Mouse (Mus musculus) limb, embryonic 11.5 days (tissue): Measurements from ENCODE around the gene Sort1. TPM values are rescaled to one million over a fixed set of nuclear protein-coding genes. Genes with fewer than 3 reads are reported as not detected.
"Not testable (repeated sequence)": the region's sequence is repeated elsewhere in the genome, so short reads cannot be mapped to it uniquely, and the experiment has no call there.

Source experiments
- ATAC-seq: fragments of 200-750 bp; cut with Nextera tagmentation; 2 replicates; pipeline ENCODE4 v1.8.0; 2017; ENCODE audit warnings: low read depth; ENCODE audit not compliant: insufficient number of reproducible peaks, low FRiP score, low TSS enrichment
- DNase-seq: peaks from one replicate; pipeline ENCODE4 v3.0.0-alpha.2; 2015; ENCODE audit warnings: low spot score
- H3K27ac ChIP-seq: fragments of 300-500 bp; sonication (generic); replicated peaks from 2 replicates; pipeline ENCODE4 v1.5.1; 2014; ENCODE audit warnings: low read depth, mild to moderate bottlenecking, low read length
- H3K27me3 ChIP-seq: fragments of 300-500 bp; sonication (generic); 2 replicates; pipeline ENCODE4 v1.6.1; 2014; ENCODE audit warnings: mild to moderate bottlenecking, low read length, mixed read lengths; ENCODE audit not compliant: control insufficient read depth, insufficient read depth
- H3K36me3 ChIP-seq: fragments of 300-500 bp; sonication (generic); 2 replicates; pipeline ENCODE4 v1.6.1; 2014; ENCODE audit warnings: mild to moderate bottlenecking, low read length, moderate library complexity, mixed read lengths; ENCODE audit not compliant: control insufficient read depth, insufficient read depth
- H3K4me1 ChIP-seq: fragments of 300-500 bp; sonication (generic); 2 replicates; pipeline ENCODE4 v1.6.1; 2014; ENCODE audit warnings: low read length, mixed read lengths; ENCODE audit not compliant: control insufficient read depth, insufficient read depth
- H3K4me2 ChIP-seq: fragments of 300-500 bp; sonication (generic); 2 replicates; pipeline ENCODE4 v1.6.1; 2014; ENCODE audit warnings: low read depth, mild to moderate bottlenecking, moderate library complexity; ENCODE audit not compliant: severe bottlenecking
- H3K4me3 ChIP-seq: fragments of 300-500 bp; sonication (generic); 2 replicates; pipeline ENCODE4 v1.5.1; 2014; ENCODE audit warnings: low read depth, low read length
- H3K9ac ChIP-seq: fragments of 300-500 bp; sonication (generic); 2 replicates; pipeline ENCODE4 v1.6.1; 2014; ENCODE audit warnings: mild to moderate bottlenecking, low read length
- H3K9me3 ChIP-seq: fragments of 300-500 bp; sonication (generic); 2 replicates; pipeline ENCODE4 v1.6.1; 2016; ENCODE audit warnings: low read length; ENCODE audit not compliant: control insufficient read depth
- WGBS: fragments of 180-500 bp; shearing (Covaris S2); extraction: QIAGEN DNeasy Blood & Tissue Kit; methylation state at CpG from one replicate; pipeline ENCODE4 v1.1.7; 2014; 5-methylcytosine and 5-hydroxymethylcytosine counted together
- polyA plus RNA-seq: library from polyadenylated mRNA; unstranded; fragments of >200 nt; fragmentation: Nextera tagmentation; extraction: Ambion mirVana; gene quantifications from 2 replicates; pipeline ENCODE4 v1.2.1, GENCODE M21; 2014

Sort1 gene
- 14.1 TPM in 2 replicates for polyA plus RNA-seq

- Histone ChIP-seq H3K27ac (peak within 1 kb of the TSS; percentile 57), H3K4me1 (peaks cover 32% of the 10 kb centered on the region), H3K27me3 (no peaks in the 10 kb centered on the region), H3K9me3 (no peaks in the 10 kb centered on the region), H3K36me3 (no peaks in the 10 kb centered on the region), H3K4me3 (peak within 1 kb of the TSS; percentile 72), H3K4me2 (peak within 1 kb of the TSS; percentile 96), H3K9ac (peak within 1 kb of the TSS; percentile 77)
- peak; percentile 97 for ATAC-seq
- WGBS: under 1% methylated on average over 69 of the region's 109 CpGs
- DNase-seq: peak; percentile 95
These were observed at the start of gene Sort1 for GRCm38 (mm10) chr3:108283781-108284601. TSS of gene Sort1 (plus strand) at chr3:108284082.

- not testable (repeated sequence) for H3K9ac ChIP-seq, H3K36me3 ChIP-seq, ATAC-seq, H3K4me1 ChIP-seq, H3K4me2 ChIP-seq, H3K9me3 ChIP-seq, H3K4me3 ChIP-seq, H3K27ac ChIP-seq, DNase-seq, H3K27me3 ChIP-seq
- WGBS: 79% methylated on average over 4 of the region's 4 CpGs
These were observed 46.3 kb upstream of the Sort1 start for GRCm38 (mm10) chr3:108237474-108238102.

- no peak overlapping the region for H3K27ac ChIP-seq
- no peaks in the 10 kb centered on the region for H3K4me1 ChIP-seq
- DNase-seq: no peak
- no peak overlapping the region for H3K4me2 ChIP-seq
- H3K36me3 ChIP-seq: no peaks in the 10 kb centered on the region
- no peak for ATAC-seq
- no peak overlapping the region for H3K9ac ChIP-seq
- WGBS: 88% methylated on average over 3 of the region's 3 CpGs
- no peaks in the 10 kb centered on the region for H3K27me3 ChIP-seq
- H3K9me3 ChIP-seq: no peaks in the 10 kb centered on the region
- H3K4me3 ChIP-seq: no peak overlapping the region
These were observed 42.5 kb upstream of the Sort1 start for GRCm38 (mm10) chr3:108241243-108241839.

GRCm38 (mm10) chr3:108246857-108247256, 37.0 kb upstream of the Sort1 start:
- Histone ChIP-seq H3K4me2 (no peak overlapping the region), H3K36me3 (no peaks in the 10 kb centered on the region), H3K27ac (no peak overlapping the region), H3K9me3 (no peaks in the 10 kb centered on the region), H3K4me3 (no peak overlapping the region), H3K27me3 (no peaks in the 10 kb centered on the region), H3K9ac (no peak overlapping the region), H3K4me1 (no peaks in the 10 kb centered on the region)
- 82% methylated on average over 2 of the region's 2 CpGs for WGBS
- ATAC-seq (no peak), DNase-seq (no peak)

DNA sequence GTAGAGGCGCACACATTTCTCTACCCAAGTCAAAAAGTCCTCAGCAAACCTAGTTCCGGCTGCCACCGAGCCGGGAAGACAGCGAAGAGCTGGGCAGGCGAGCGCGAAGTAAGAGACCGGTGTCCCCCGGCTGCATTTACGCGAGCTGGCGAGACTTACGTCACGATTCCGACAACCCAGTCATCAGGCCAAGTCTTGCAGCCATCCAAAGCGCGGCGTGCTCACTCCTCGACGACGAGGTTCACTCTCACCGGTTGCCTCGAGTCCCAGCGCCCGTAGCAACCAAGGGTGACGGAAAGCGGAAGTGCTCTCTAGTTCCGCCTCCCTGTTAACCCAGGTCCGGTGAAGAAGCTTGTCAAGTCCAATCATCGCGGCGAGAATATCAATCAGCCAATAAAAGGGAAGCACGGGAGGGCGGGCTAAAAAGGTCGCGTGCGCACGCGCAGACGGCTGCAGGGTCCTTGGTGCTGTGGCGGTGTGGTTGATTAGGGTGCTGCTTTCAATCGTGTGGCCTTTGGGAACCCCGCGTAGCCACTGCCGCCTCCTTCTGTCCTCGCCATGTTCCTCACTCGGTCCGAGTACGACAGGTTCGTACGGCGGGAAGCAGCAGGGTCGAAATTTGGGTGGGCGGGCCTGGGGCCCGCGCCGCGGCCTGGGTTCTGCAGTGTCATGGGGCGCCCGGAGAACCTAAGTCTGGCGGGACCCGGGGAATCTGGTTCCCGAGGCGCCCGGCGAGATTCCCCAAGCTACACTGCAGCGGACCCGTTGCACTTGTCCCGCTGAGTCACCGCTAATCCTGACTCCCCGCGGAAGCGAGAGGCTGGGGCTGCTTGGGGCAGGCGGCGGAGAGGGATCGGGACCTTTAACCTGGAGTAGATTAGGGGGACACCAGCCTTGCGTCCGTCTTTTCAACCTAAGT, 26.9 kb upstream of the Sort1 start, which contains the start of gene Psma5:
Gene Psma5, plus strand, starts transcription at position 208 of the 919 bp plus-strand sequence.
- peak; percentile 98 for ATAC-seq
- peak; percentile 97 for DNase-seq
- H3K27me3 ChIP-seq: no peaks in the 10 kb centered on the region
- WGBS: under 1% methylated on average over 79 of the region's 79 CpGs
- H3K9ac ChIP-seq: peak within 1 kb of the TSS; percentile 84
- H3K4me3 ChIP-seq: peak within 1 kb of the TSS; percentile 97
- peak within 1 kb of the TSS; percentile 83 for H3K4me2 ChIP-seq
- peaks cover 3% of the 10 kb centered on the region; the same call in 1 of the 2 replicates for H3K4me1 ChIP-seq
- no peaks in the 10 kb centered on the region; the same call in 1 of the 2 replicates for H3K36me3 ChIP-seq
- no peak within 1 kb of the TSS for H3K27ac ChIP-seq
- no peaks in the 10 kb centered on the region for H3K9me3 ChIP-seq

DNA sequence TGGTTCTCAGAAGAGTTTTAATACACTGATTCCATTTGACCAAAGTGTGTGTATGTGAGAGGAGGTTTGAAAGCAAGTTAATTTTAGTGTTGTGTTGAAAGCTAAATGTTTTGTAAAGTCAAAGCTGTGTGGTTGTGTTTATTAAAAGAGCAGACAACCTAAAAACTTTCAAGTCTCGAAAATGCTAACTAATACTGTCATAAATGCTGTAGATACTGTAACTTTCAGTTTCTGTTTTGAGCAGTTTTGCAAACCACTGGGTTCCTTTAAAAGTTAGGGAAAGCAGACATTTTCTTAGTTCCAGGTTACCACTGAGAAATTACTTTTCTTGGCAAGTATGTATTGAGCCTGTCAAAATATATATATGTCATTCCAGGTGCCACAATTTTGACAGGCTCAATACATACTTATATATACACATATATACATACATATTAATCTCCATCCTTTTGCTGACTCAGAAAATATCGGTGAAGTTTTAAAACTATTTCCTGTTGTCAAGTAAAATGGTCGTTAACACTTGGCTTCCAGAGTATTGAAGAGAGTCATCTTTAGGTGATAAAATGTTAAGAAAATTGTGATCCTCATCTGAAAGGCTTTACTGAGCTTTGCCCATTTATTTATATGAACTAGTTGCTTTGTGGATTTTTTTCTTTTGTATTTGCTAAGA, 25.9 kb upstream of the Sort1 start:
- Histone ChIP-seq H3K36me3 (peaks cover 2% of the 10 kb centered on the region; the same call in 1 of the 2 replicates), H3K27me3 (no peaks in the 10 kb centered on the region), H3K9me3 (no peaks in the 10 kb centered on the region), H3K4me3 (peak overlapping the region; percentile 97), H3K27ac (no peak overlapping the region), H3K4me1 (peaks cover 3% of the 10 kb centered on the region; the same call in 1 of the 2 replicates), H3K9ac (peak overlapping the region; percentile 84; the same call in 1 of the 2 replicates), H3K4me2 (peak overlapping the region; percentile 83)
- ATAC-seq (no peak), DNase-seq (no peak)
- 75% methylated on average over 3 of the region's 3 CpGs for WGBS

GRCm38 (mm10) chr3:108259319-108259718, 24.6 kb upstream of the Sort1 start:
- H3K36me3 ChIP-seq: peaks cover 2% of the 10 kb centered on the region; the same call in 1 of the 2 replicates
- H3K27me3 ChIP-seq: no peaks in the 10 kb centered on the region
- H3K9me3 ChIP-seq: no peaks in the 10 kb centered on the region
- WGBS: 92% methylated on average over 3 of the region's 3 CpGs
- no peak overlapping the region for H3K9ac ChIP-seq
- no peak overlapping the region for H3K27ac ChIP-seq
- no peak for DNase-seq
- peaks cover 3% of the 10 kb centered on the region; the same call in 1 of the 2 replicates for H3K4me1 ChIP-seq
- no peak overlapping the region for H3K4me2 ChIP-seq
- H3K4me3 ChIP-seq: no peak overlapping the region
- no peak for ATAC-seq
